Mouse (Mus musculus): ENCODE data around the gene Cltc.

The Cltc gene

DNA sequence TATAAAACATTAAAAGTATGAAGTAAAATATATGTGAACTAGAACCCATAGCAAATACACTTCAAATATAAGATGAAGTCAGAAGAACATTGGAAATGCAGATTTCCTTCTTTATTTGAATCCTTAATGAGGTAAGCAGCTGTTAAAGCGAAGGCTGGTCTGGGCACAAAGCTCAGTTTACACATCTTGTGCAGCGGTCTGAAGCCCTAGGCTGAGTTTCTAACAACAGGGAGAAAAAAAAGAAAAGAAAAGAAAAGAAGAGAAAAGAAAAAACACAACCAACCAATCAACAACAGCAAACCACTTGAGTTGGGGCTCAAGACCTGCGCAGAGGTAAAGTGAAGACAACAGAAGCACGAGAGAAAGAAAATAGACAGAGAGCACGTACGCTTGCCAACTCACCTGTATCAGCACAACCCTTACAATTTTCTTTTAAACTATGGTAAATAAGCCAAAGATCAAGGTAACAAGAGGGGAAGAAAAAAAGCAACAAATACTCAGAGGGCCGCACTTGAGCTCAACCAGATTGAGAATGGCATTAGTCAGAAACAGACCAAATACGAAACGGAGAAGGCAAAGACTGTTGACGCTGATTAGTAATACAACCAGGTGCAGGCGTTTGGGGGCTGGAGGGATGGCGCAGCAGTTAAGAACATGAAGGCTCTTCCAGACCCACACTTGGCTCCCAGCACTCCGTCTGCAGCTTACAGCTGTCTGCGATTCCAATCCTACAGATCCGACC, 109.5 kb downstream of the Cltc start:
- peak; percentile 18 for DNase-seq (ENCODE audit: low read depth, low spot score)

DNA sequence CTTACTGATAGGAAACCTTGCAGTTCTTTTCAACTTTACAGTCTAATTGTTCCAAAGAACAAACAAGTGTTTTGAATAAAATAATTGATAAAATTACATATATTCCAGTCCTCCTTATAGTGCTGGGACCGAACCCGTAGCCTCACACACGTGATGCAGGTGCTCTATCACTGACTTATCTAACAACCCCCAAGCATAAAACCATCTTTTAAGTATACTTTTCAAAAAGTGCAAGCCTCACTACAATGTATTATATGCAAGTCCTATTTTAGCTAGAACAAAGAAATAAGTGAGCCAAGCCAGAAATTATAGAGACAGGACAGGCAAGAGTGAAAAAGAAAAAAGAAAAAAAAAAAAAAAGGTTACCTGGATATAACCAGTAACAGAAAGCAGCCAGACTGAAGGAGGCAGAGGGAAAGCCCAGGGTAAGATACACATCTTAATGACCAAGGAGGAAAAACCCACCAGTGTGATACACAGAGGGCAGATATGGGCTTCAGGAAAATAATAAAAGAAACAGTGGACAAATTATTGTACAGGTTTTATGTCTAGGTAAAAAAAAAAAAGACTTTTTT, 110.4 kb downstream of the Cltc start:
- DNase-seq (ENCODE audit: low read depth, low spot score) = no peak

DNA sequence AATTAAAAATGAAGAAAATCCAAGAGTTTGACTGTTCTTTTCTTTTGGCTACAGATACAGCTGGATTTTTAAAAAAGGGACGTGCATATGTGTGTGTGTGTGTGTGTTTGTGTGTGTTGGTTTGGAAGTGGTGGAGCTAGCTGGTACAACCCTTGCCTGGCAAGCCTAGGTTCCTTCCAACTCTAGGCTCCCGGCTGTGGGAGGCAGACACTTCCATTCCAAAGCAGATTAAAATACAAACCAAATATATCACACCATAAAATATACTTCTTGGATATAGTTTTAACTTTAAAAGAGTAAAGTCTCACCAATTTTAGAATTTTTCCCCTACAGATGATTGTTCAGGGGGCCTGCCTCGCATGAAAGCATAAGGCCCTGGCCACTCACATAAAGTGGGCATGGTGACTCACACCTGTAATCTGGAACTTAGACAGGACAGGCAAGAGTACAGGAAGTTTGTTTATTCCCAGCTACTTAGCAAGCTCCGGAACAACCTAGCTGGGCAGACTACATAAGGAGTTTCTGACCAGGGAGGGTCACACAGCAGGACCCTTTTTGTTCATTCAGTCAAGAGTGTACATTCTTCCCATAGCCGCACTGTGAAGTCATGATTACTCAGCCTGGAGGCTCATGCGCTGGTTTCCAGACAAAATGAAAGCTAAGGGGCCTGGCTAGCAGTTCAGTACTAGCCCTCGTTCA, 111.1 kb downstream of the Cltc start:
- DNase-seq (ENCODE audit: low read depth, low spot score) = peak; percentile 95

DNA sequence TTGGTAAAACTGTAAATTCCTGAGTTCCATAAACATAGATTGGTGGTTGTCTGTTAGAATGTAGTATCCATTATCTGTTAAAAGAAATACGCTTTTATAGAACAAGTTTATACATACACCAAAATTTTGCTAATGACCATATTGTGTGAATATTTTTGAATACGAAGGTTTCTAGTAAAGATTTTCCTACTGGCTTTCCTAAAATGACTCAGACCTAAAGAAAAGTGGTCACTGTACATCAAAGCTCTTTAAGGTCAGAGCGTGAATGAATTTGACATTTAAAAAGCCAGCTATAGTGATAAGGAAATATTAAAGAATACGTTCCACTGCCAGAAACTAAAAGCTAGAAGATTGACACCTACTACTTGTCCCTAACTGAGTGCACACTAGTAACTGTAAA, 112.8 kb downstream of the Cltc start:
- DNase-seq (ENCODE audit: low read depth, low spot score) = no peak
